Comparison of ENCODE assay signal across 10 mouse cellular contexts in genomic region chr12:111766313-111767236, GRCm38 (mm10). TPM values are rescaled to one million over a fixed set of nuclear protein-coding genes. Genes with fewer than 3 reads are reported as not detected.
A peak's percentile ranks its signal among the peaks of the same experiment; 100 is the strongest.
DNase-seq lines count a peak whose midpoint lies in the region; ATAC-seq lines count a peak whose summit lies in the region.
"Had no signal": no experiment of that assay in that cellular context is flagged by ENCODE, and none has a peak within 500 bp of the region (broad histone marks: within the 10 kb centered on the region; RNA-seq: fewer than 3 reads in every experiment).

No protein-coding gene starts in this region.

- H3K4me3 ChIP-seq in heart, embryonic 12.5 days, result no peak overlapping the region
- H3K4me3 ChIP-seq in embryonic facial prominence, embryonic 14.5 days (ENCODE audit: low read depth, low read length), result no peak overlapping the region
- H3K4me3 ChIP-seq in midbrain, embryonic 12.5 days, result no peak overlapping the region

- H3K27ac ChIP-seq in heart, embryonic 12.5 days (ENCODE audit: poor library complexity, severe bottlenecking), result peak overlapping the region; percentile 20; the same call in 1 of the 2 replicates
- no peak overlapping the region for H3K27ac ChIP-seq in embryonic facial prominence, embryonic 14.5 days (replicated peaks; ENCODE audit: low read depth, low read length)
- peak overlapping the region; percentile 31 for H3K27ac ChIP-seq in midbrain, embryonic 12.5 days (replicated peaks)
- H3K27ac ChIP-seq: liver, embryonic 14.5 days had no signal

- 53% methylated on average over 16 of the region's 16 CpGs for WGBS in heart, embryonic 12.5 days
- 53% methylated on average over 16 of the region's 16 CpGs for WGBS in embryonic facial prominence, embryonic 14.5 days
- WGBS in midbrain, embryonic 12.5 days, result 20% methylated on average over 16 of the region's 16 CpGs

- no peak overlapping the region for H3K4me2 ChIP-seq in heart, embryonic 12.5 days
- no peak overlapping the region for H3K4me2 ChIP-seq in embryonic facial prominence, embryonic 14.5 days (ENCODE audit: low read depth, low read length)
- H3K4me2 ChIP-seq in midbrain, embryonic 12.5 days (replicated peaks), result peak overlapping the region; percentile 35

- no peaks in the 10 kb centered on the region for H3K9me3 ChIP-seq in heart, embryonic 12.5 days (replicated peaks)
- H3K9me3 ChIP-seq in embryonic facial prominence, embryonic 14.5 days (ENCODE audit: control insufficient read depth, low read length), result no peaks in the 10 kb centered on the region
- no peaks in the 10 kb centered on the region for H3K9me3 ChIP-seq in midbrain, embryonic 12.5 days

- no peaks in the 10 kb centered on the region for H3K27me3 ChIP-seq in heart, embryonic 12.5 days (replicated peaks)
- no peaks in the 10 kb centered on the region for H3K27me3 ChIP-seq in embryonic facial prominence, embryonic 14.5 days (replicated peaks; ENCODE audit: control insufficient read depth, insufficient read depth, low read length)
- no peaks in the 10 kb centered on the region for H3K27me3 ChIP-seq in midbrain, embryonic 12.5 days
- H3K27me3 ChIP-seq: CH12.LX had no signal

- intact Hi-C loops in heart, postnatal 10 days (cut with DNase I), result no loop called here

- H3K4me1 ChIP-seq in heart, embryonic 12.5 days (replicated peaks), result peaks cover 65% of the 10 kb centered on the region
- peaks cover 7% of the 10 kb centered on the region for H3K4me1 ChIP-seq in embryonic facial prominence, embryonic 14.5 days (ENCODE audit: control insufficient read depth, insufficient read depth, low read length)
- H3K4me1 ChIP-seq in midbrain, embryonic 12.5 days, result peaks cover 48% of the 10 kb centered on the region

- H3K9ac ChIP-seq in heart, embryonic 12.5 days, result no peak overlapping the region
- H3K9ac ChIP-seq in embryonic facial prominence, embryonic 14.5 days (ENCODE audit: low read depth, low read length), result no peak overlapping the region
- no peak overlapping the region; the same call in 1 of the 2 replicates for H3K9ac ChIP-seq in midbrain, embryonic 12.5 days (replicated peaks)
- H3K9ac ChIP-seq: liver, embryonic 14.5 days had no signal

- no peak for ATAC-seq in heart, embryonic 12.5 days (ENCODE audit: insufficient number of reproducible peaks, low FRiP score)
- ATAC-seq in embryonic facial prominence, embryonic 14.5 days (ENCODE audit: low read depth), result peak; percentile 24; the same call in 1 of the 2 replicates
- peak; percentile 63 for ATAC-seq in midbrain, embryonic 12.5 days (ENCODE audit: low FRiP score, low read depth)

- peaks cover 15% of the 10 kb centered on the region for H3K36me3 ChIP-seq in heart, embryonic 12.5 days
- peaks cover 17% of the 10 kb centered on the region; the same call in 1 of the 2 replicates for H3K36me3 ChIP-seq in embryonic facial prominence, embryonic 14.5 days (ENCODE audit: control insufficient read depth, insufficient read depth, low read length)
- H3K36me3 ChIP-seq in midbrain, embryonic 12.5 days, result peaks cover 11% of the 10 kb centered on the region; the same call in 1 of the 2 replicates

- no peak for DNase-seq in heart, postnatal 10 days
- DNase-seq in Muller cell, postnatal 12 days (ENCODE audit: inconsistent ontology term), result peak; percentile 72
- peak; percentile 39 for DNase-seq in embryonic facial prominence, embryonic 14.5 days (ENCODE audit: low spot score)
- no peak for DNase-seq in thymus, postnatal 0 days (ENCODE audit: low spot score)
- no peak for DNase-seq in frontal cortex, postnatal 36 days (ENCODE audit: low spot score in 2 of 2)
- DNase-seq in gastrocnemius, adult 8-10 months (ENCODE audit: low spot score in 2 of 2), result no peak

RNA-seq across cellular contexts. Expression of gene Klc1, which starts 7.9 kb away (rescaled TPM):
- 113 and 117 TPM in 2 replicates for polyA plus RNA-seq in heart, embryonic 12.5 days (2016; fragmentation: Nextera tagmentation; extraction: Ambion mirVana)
- 100 to 1,000 TPM; 151 to 166 TPM for total RNA-seq in heart, postnatal 10 days (2021)
- polyA plus RNA-seq in embryonic facial prominence, embryonic 14.5 days (2014; fragmentation: Nextera tagmentation; extraction: Ambion mirVana), result 128 and 137 TPM in 2 replicates
- 382 and 402 TPM in 2 replicates for polyA plus RNA-seq in midbrain, embryonic 12.5 days (2016; fragmentation: Nextera tagmentation; extraction: Ambion mirVana)
- 46.9 and 52.2 TPM in 2 replicates for polyA plus RNA-seq in thymus, postnatal 0 days (2015; fragmentation: Nextera tagmentation; extraction: Ambion mirVana)
- total RNA-seq in gastrocnemius, adult 8-10 months (2022), result 10 to 100 TPM; 47.9 to 62.7 (median 50.9) TPM

RNA-seq across cellular contexts. Expression of gene Xrcc3, which starts 47.1 kb away (rescaled TPM):
- polyA plus RNA-seq in heart, embryonic 12.5 days (2016; fragmentation: Nextera tagmentation; extraction: Ambion mirVana), result 6.1 and 8.1 TPM in 2 replicates
- total RNA-seq in heart, postnatal 10 days (2021), result 1 to 10 TPM; 3.5 to 4.0 TPM
- 8.5 and 11.7 TPM in 2 replicates for polyA plus RNA-seq in embryonic facial prominence, embryonic 14.5 days (2014; fragmentation: Nextera tagmentation; extraction: Ambion mirVana)
- 7.4 and 7.9 TPM in 2 replicates for polyA plus RNA-seq in midbrain, embryonic 12.5 days (2016; fragmentation: Nextera tagmentation; extraction: Ambion mirVana)
- polyA plus RNA-seq in thymus, postnatal 0 days (2015; fragmentation: Nextera tagmentation; extraction: Ambion mirVana), result 5.0 and 5.7 TPM in 2 replicates
- total RNA-seq in gastrocnemius, adult 8-10 months (2022), result under 1 TPM in 1 of 4 experiments, not detected in 3; 0.46 TPM

RNA-seq across cellular contexts. Expression of gene Zfyve21, which starts 47.4 kb away (rescaled TPM):
- polyA plus RNA-seq in heart, embryonic 12.5 days (2016; fragmentation: Nextera tagmentation; extraction: Ambion mirVana), result 70.6 and 71.9 TPM in 2 replicates
- total RNA-seq in heart, postnatal 10 days (2021), result 10 to 100 TPM; 44.5 to 53.2 TPM
- polyA plus RNA-seq in embryonic facial prominence, embryonic 14.5 days (2014; fragmentation: Nextera tagmentation; extraction: Ambion mirVana), result 119 and 122 TPM in 2 replicates
- 54.1 and 57.5 TPM in 2 replicates for polyA plus RNA-seq in midbrain, embryonic 12.5 days (2016; fragmentation: Nextera tagmentation; extraction: Ambion mirVana)
- polyA plus RNA-seq in thymus, postnatal 0 days (2015; fragmentation: Nextera tagmentation; extraction: Ambion mirVana), result 73.7 and 76.6 TPM in 2 replicates
- 10 to 100 TPM; 11.2 to 18.5 (median 15.2) TPM for total RNA-seq in gastrocnemius, adult 8-10 months (2022)

RNA-seq across cellular contexts. Expression of gene Apopt1, which starts 53.5 kb away (rescaled TPM):
- 46.6 and 48.8 TPM in 2 replicates for polyA plus RNA-seq in heart, embryonic 12.5 days (2016; fragmentation: Nextera tagmentation; extraction: Ambion mirVana)
- 10 to 100 TPM; 39.6 to 41.5 TPM for total RNA-seq in heart, postnatal 10 days (2021)
- 46.6 and 48.0 TPM in 2 replicates for polyA plus RNA-seq in embryonic facial prominence, embryonic 14.5 days (2014; fragmentation: Nextera tagmentation; extraction: Ambion mirVana)
- 52.3 and 57.8 TPM in 2 replicates for polyA plus RNA-seq in midbrain, embryonic 12.5 days (2016; fragmentation: Nextera tagmentation; extraction: Ambion mirVana)
- polyA plus RNA-seq in thymus, postnatal 0 days (2015; fragmentation: Nextera tagmentation; extraction: Ambion mirVana), result 60.1 and 66.6 TPM in 2 replicates
- 10 to 100 TPM; 36.2 to 40.8 (median 38.9) TPM for total RNA-seq in gastrocnemius, adult 8-10 months (2022)

RNA-seq across cellular contexts. Expression of gene Bag5, which starts 53.5 kb away (rescaled TPM):
- polyA plus RNA-seq in heart, embryonic 12.5 days (2016; fragmentation: Nextera tagmentation; extraction: Ambion mirVana), result 40.2 and 41.3 TPM in 2 replicates
- total RNA-seq in heart, postnatal 10 days (2021), result 10 to 100 TPM; 29.1 to 32.7 TPM
- 59.0 and 61.5 TPM in 2 replicates for polyA plus RNA-seq in embryonic facial prominence, embryonic 14.5 days (2014; fragmentation: Nextera tagmentation; extraction: Ambion mirVana)
- 62.0 and 64.0 TPM in 2 replicates for polyA plus RNA-seq in midbrain, embryonic 12.5 days (2016; fragmentation: Nextera tagmentation; extraction: Ambion mirVana)
- 50.7 and 54.1 TPM in 2 replicates for polyA plus RNA-seq in thymus, postnatal 0 days (2015; fragmentation: Nextera tagmentation; extraction: Ambion mirVana)
- total RNA-seq in gastrocnemius, adult 8-10 months (2022), result 10 to 100 TPM; 11.4 to 19.6 (median 16.3) TPM

Comparison
In these comparisons a context has a peak if more than half of its experiments do, and no peak if none do; other contexts are left out.
1. DNase-seq: peak in Muller cell, postnatal 12 days (single experiment) and embryonic facial prominence, embryonic 14.5 days (single experiment); none in heart, postnatal 10 days (0 of 2), thymus, postnatal 0 days (single experiment), frontal cortex, postnatal 36 days (0 of 2) and gastrocnemius, adult 8-10 months (0 of 2).